Mouse (Mus musculus) embryonic facial prominence, embryonic 15.5 days (tissue): ENCODE measurements around the gene Cd274. TPM values are rescaled to one million over a fixed set of nuclear protein-coding genes. Genes with fewer than 3 reads are reported as not detected.
A peak's percentile ranks its signal among the peaks of the same experiment; 100 is the strongest.

Experiments used
- ATAC-seq: fragments of 200-750 bp; cut with Nextera tagmentation; 2 replicates; pipeline ENCODE4 v1.8.0; 2017; ENCODE audit warnings: low read depth, moderate TSS enrichment; ENCODE audit not compliant: insufficient number of reproducible peaks, low FRiP score, low TSS enrichment
- H3K27ac ChIP-seq: fragments of 300-500 bp; sonication (generic); replicated peaks from 2 replicates; pipeline ENCODE4 v1.5.1; 2015; ENCODE audit warnings: mild to moderate bottlenecking, inconsistent platforms
- H3K27me3 ChIP-seq: fragments of 300-500 bp; sonication (generic); 2 replicates; pipeline ENCODE4 v1.6.1; 2015; ENCODE audit warnings: inconsistent platforms
- H3K36me3 ChIP-seq: fragments of 300-500 bp; sonication (generic); 2 replicates; pipeline ENCODE4 v1.6.1; 2015; ENCODE audit warnings: mild to moderate bottlenecking, inconsistent platforms
- H3K4me1 ChIP-seq: fragments of 300-500 bp; sonication (generic); 2 replicates; pipeline ENCODE4 v1.6.1; 2015; ENCODE audit warnings: inconsistent platforms
- H3K4me2 ChIP-seq: fragments of 300-500 bp; sonication (generic); replicated peaks from 2 replicates; pipeline ENCODE4 v1.6.1; 2015; ENCODE audit warnings: mild to moderate bottlenecking, inconsistent platforms
- H3K4me3 ChIP-seq: fragments of 300-500 bp; sonication (generic); replicated peaks from 2 replicates; pipeline ENCODE4 v1.5.1; 2015; ENCODE audit warnings: mild to moderate bottlenecking, inconsistent platforms
- H3K9ac ChIP-seq: fragments of 300-500 bp; sonication (generic); 2 replicates; pipeline ENCODE4 v1.6.1; 2015; ENCODE audit warnings: inconsistent platforms
- H3K9me3 ChIP-seq: fragments of 300-500 bp; sonication (generic); replicated peaks from 2 replicates; pipeline ENCODE4 v1.6.1; 2016; ENCODE audit warnings: inconsistent platforms
- WGBS: fragments of 180-500 bp; shearing (Covaris S2); methylation state at CpG from one replicate; pipeline ENCODE4 v1.1.7; 2015; 5-methylcytosine and 5-hydroxymethylcytosine counted together
- polyA plus RNA-seq: library from polyadenylated mRNA; unstranded; fragments of >200 nt; fragmentation: Nextera tagmentation; extraction: Ambion mirVana; gene quantifications from 2 replicates; pipeline ENCODE4 v1.2.1, GENCODE M21; 2015

Cd274 gene
- polyA plus RNA-seq, 1 experiment from 2014 or later, result 0.72 TPM

DNA sequence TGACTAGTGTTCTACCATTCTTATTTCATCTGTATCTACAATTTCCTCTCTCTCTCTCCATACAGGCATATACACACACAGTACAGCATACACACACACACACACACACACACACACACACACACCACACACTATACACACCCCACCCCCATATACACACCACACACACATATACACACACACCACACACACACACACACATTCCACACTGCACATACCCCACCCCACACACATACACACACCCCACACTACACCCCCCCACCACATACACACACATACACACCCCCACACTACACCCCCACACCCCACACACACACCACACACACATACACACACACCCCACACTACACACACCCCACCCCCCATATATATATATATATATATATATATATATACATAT lies 22.4 kb upstream of the Cd274 start:
- H3K9me3 ChIP-seq, result no peaks in the 10 kb centered on the region
- no peak for ATAC-seq

DNA sequence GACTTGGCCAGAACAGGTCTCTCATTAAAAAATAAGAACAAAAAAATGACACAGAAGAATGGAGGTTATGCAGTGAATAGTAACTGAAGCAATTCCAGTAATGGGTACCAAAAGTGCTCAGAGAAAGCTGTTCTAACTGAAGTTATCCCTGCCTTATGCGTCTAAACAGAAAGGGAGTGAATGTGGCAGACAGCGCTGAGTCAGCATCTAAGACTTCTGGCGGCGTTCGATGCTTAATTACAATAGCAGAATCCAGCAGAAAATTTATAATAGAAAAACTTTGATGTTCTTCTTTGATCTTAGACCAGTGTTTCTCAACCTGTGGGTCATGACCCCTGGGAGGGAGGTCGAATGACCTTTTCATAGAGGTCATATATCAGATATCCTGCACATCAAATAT lies 21.6 kb upstream of the Cd274 start:
- Histone ChIP-seq H3K4me2 (no peak overlapping the region), H3K4me1 (no peaks in the 10 kb centered on the region), H3K9ac (no peak overlapping the region), H3K36me3 (0 out of 2 replicates have a peak, but pooled peaks cover under 1% of the 10 kb centered on the region), H3K9me3 (no peaks in the 10 kb centered on the region), H3K27me3 (no peaks in the 10 kb centered on the region), H3K4me3 (no peak overlapping the region), H3K27ac (no peak overlapping the region)
- 70% methylated on average over 6 of the region's 6 CpGs for WGBS
- ATAC-seq, result no peak

More for the DNA sequence above, 22.4 kb upstream of the Cd274 start:
- no peak overlapping the region for H3K27ac ChIP-seq
- H3K27me3 ChIP-seq, result no peaks in the 10 kb centered on the region
- no peaks in the 10 kb centered on the region for H3K4me1 ChIP-seq
- no peak overlapping the region for H3K9ac ChIP-seq
- H3K36me3 ChIP-seq, result no peaks in the 10 kb centered on the region
- no peak overlapping the region for H3K4me3 ChIP-seq
- no peak overlapping the region for H3K4me2 ChIP-seq

DNA sequence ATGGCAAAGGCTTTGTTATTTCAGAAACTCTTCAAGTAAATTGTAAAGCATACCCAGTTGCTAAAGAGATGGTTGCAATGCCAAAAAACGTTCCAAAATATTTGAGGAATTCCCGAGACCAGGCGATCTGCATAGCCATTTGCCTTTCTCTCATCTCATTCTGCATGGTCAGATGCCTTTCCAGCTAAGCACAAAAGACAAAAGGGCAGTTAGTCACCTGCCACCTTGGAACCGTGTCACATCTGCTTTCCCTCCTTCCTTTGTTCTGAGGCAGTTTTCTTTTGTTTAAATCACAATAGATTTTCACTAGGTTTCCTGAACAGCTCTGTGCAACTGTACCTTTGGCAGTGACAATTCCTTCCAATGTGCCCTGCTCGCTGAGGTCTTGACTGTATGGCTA lies 16.3 kb upstream of the Cd274 start:
- Histone ChIP-seq H3K4me2 (no peak overlapping the region), H3K36me3 (0 out of 2 replicates have a peak, but pooled peaks cover 7% of the 10 kb centered on the region), H3K4me1 (peaks cover 4% of the 10 kb centered on the region; the same call in 1 of the 2 replicates), H3K27me3 (no peaks in the 10 kb centered on the region), H3K27ac (no peak overlapping the region), H3K9me3 (no peaks in the 10 kb centered on the region), H3K9ac (no peak overlapping the region), H3K4me3 (no peak overlapping the region)
- ATAC-seq, result no peak
- 54% methylated on average over 5 of the region's 5 CpGs for WGBS

DNA sequence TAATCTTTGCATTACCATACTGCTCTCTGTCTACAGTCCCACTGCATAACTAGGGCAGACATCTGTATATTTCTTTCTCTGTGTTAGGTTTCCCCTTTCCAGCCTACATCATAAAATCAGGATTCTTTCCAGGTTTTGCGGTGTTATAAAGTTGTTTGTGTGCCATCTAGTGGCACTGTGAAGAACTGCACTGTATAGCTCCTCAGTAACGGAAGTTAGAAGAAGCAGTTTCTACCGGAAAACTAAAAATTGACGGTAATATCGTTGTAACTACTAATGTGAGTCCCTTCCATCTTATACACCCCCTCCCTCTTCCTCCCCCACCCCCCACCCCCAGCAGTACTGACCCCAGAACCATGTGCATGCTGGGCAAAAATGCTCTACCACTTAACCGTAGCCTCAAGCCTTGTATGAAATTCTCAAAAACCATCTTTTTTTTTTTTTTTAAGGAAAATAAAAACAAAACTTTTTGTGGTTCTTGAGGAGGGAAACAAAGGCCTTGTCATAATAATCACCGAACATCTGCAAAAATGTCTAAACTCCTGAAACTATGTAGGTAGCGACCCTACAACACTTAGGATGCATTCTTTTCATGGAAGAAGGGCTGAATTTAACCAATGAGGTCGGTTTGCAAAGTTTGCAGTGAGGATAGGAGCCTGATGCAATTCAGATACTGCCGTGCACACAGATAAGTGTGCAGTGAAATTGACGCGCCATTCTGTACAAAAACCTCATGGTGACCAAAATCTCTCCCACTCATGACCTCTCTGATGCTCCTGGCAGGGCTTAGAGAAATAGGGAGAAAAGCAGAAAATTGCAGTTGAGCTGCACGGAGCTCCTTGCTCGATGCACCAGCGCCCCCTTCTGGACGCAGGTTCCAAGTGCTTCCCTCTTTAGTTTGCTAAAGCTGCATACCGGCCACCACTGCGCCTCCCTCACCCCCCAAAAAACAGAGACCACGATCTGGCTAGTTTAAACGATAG lies 12.1 kb upstream of the Cd274 start:
- Histone ChIP-seq H3K4me3 (peak overlapping the region; percentile 36), H3K36me3 (0 out of 2 replicates have a peak, but pooled peaks cover 14% of the 10 kb centered on the region), H3K27ac (peak overlapping the region; percentile 55; the same call in 1 of the 2 replicates), H3K9me3 (no peaks in the 10 kb centered on the region), H3K9ac (no peak overlapping the region), H3K4me1 (peaks cover 6% of the 10 kb centered on the region; the same call in 1 of the 2 replicates), H3K4me2 (peak overlapping the region; percentile 70), H3K27me3 (no peaks in the 10 kb centered on the region)
- WGBS, result 3% methylated on average over 20 of the region's 20 CpGs
- peak; percentile 51; the same call in 1 of the 2 replicates for ATAC-seq

DNA sequence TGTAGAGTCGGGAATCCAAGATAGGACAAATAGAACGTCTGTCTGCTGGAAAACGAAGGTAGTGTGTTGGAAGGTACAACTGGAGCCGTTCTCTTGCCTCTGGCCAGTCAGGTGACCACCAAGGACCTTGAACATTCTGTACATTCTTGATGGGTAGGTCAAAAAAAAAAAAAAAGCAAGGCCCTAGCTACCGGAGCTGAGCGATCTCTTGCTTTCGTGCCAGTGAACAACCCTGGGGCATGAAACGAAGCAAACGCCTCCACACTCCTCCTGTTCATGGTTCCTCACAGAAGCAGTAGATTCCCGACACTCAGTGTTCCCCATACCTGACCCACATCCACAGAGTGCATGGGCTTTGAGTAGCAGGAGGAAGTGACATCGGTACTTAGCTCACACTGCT lies 11.0 kb upstream of the Cd274 start:
- ATAC-seq, result no peak
- Histone ChIP-seq H3K9me3 (no peaks in the 10 kb centered on the region), H3K4me3 (no peak overlapping the region), H3K27me3 (no peaks in the 10 kb centered on the region), H3K27ac (no peak overlapping the region), H3K4me2 (no peak overlapping the region), H3K4me1 (peaks cover 13% of the 10 kb centered on the region; the same call in 1 of the 2 replicates), H3K9ac (no peak overlapping the region), H3K36me3 (0 out of 2 replicates have a peak, but pooled peaks cover 6% of the 10 kb centered on the region)
- WGBS, result 78% methylated on average over 11 of the region's 11 CpGs

DNA sequence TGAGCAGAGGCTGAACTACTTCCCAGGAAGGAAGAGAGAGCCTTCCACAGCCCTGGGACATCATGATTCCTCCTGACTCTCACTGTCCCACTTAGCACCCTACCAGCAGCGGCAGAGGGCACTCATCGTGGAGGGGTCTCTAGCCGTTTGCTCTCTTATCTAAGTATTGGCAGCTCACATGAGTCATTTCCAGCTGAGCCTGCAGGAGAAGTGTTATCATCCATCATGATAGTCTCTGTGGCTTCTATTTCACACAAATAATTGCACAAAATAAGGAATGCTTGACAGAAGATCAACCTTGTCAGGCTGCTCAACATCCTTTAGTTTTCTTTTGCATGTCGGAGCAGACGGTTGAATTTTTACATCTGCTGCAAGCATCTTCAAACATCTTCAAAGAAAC lies 7.0 kb upstream of the Cd274 start:
- Histone ChIP-seq H3K9me3 (no peaks in the 10 kb centered on the region), H3K4me3 (no peak overlapping the region), H3K27ac (no peak overlapping the region), H3K27me3 (no peaks in the 10 kb centered on the region), H3K36me3 (0 out of 2 replicates have a peak, but pooled peaks cover 6% of the 10 kb centered on the region), H3K9ac (no peak overlapping the region), H3K4me1 (peaks cover 19% of the 10 kb centered on the region), H3K4me2 (0 out of 2 replicates have a peak overlapping the region, but pooled peaks have one; percentile 82)
- no peak for ATAC-seq
- WGBS, result 79% methylated on average over 5 of the region's 5 CpGs

DNA sequence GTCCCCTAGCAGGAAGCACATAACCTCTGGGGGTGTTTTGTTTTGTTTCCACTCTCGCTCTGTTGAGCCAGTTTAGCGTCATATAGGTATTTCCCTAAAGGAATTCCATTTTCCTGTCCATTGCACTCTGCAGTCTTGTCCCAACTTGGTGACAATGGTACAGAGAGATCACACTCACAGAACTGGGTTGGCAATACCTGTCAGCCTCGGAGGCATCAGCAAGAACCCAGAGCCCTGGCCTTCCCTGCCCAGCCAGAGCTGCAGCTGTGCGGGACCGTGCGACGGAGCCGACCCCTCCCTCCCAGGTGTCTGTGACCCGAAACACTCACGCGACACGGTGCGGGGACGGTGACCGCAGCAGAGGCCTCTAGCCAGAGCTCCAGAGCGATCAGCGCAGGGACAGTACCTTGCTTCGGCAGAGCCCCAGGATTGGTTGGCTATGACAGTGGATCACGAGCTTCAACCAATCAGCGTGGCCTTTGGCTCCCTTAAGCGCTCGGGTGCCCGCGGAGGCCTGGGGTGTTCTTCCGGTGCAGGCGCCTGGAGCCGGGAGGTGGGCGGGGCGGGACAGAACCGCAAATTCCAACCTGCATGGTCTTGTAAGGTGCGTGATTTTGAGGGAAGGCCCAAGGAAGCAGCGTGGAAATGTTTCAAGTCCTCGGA lies 5.7 kb upstream of the Cd274 start:
- WGBS, result 2% methylated on average over 33 of the region's 33 CpGs

DNA sequence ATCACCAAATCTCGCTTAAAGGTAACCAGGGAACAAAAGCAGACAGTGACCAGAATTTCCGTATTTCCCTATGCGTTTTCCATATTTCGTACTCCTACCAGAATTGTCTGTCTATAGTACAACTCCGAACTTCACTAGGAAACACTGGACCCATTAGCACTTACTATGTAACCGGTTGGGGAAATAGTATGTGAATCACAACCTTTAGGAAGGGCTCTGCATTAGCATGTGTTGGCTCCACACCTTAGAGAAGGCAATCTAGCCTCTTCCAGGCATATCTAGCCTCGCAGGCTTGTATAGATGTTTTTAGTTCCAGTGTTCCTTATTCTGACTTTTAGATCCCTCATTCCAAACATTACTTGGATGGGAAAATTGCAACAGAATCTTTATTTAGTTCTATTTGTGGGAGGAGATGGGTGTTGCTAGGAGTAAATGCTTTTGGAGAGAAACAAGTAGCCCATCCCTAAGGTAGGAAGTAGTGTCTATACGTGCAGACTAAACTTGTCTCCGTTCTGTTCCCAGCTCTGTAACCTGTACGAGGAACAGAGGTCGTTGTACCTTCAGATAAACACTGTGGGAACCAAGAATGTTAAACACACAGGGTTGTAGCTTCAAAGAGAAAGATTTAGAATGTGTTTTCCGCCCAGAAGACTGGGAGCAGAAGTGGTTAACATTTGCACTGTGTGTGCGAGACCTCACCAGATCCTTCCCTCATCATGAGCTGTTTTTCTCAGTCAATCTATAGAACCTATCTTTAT lies 4.9 kb upstream of the Cd274 start:
- peak overlapping the region; percentile 82 for H3K4me2 ChIP-seq
- H3K9me3 ChIP-seq, result no peaks in the 10 kb centered on the region
- H3K27ac ChIP-seq, result no peak overlapping the region
- peak overlapping the region; percentile 71 for H3K4me3 ChIP-seq
- 42% methylated on average over 13 of the region's 13 CpGs for WGBS
- ATAC-seq, result no peak
- H3K4me1 ChIP-seq, result peaks cover 18% of the 10 kb centered on the region
- 0 out of 2 replicates have a peak, but pooled peaks cover 6% of the 10 kb centered on the region for H3K36me3 ChIP-seq
- peak overlapping the region; percentile 67; the same call in 1 of the 2 replicates for H3K9ac ChIP-seq
- no peaks in the 10 kb centered on the region for H3K27me3 ChIP-seq

More for the DNA sequence above, 5.7 kb upstream of the Cd274 start:
- peak; percentile 99 for ATAC-seq
- H3K4me3 ChIP-seq, result peak overlapping the region; percentile 71
- no peaks in the 10 kb centered on the region for H3K27me3 ChIP-seq
- no peaks in the 10 kb centered on the region for H3K9me3 ChIP-seq
- H3K36me3 ChIP-seq, result 0 out of 2 replicates have a peak, but pooled peaks cover 6% of the 10 kb centered on the region
- H3K27ac ChIP-seq, result no peak overlapping the region
- H3K4me1 ChIP-seq, result peaks cover 16% of the 10 kb centered on the region
- H3K9ac ChIP-seq, result peak overlapping the region; percentile 67
- peak overlapping the region; percentile 82 for H3K4me2 ChIP-seq

DNA sequence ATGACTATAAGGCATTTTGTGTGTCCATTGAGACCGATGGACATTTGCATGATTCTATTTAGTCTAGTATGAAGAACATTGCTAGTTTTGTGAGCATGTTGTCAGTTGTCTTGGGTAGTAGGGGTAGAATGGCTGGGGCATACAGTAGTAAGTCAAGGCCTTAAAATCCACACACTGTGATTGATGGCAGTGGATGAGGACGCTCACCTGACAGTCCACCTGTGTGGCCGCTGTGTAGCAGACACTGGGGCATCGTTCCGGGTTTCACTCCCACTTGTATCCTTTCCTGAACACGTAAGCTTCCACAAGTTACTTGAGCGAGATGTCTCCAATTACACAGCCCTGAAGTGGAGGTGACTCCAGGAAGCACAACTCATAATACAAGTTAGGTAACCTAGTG lies 3.7 kb upstream of the Cd274 start:
- Histone ChIP-seq H3K4me2 (no peak overlapping the region), H3K27me3 (no peaks in the 10 kb centered on the region), H3K27ac (no peak overlapping the region), H3K36me3 (0 out of 2 replicates have a peak, but pooled peaks cover under 1% of the 10 kb centered on the region), H3K4me3 (no peak overlapping the region), H3K9ac (no peak overlapping the region), H3K9me3 (no peaks in the 10 kb centered on the region), H3K4me1 (peaks cover 18% of the 10 kb centered on the region)
- ATAC-seq, result no peak
- WGBS, result 85% methylated on average over 7 of the region's 7 CpGs

DNA sequence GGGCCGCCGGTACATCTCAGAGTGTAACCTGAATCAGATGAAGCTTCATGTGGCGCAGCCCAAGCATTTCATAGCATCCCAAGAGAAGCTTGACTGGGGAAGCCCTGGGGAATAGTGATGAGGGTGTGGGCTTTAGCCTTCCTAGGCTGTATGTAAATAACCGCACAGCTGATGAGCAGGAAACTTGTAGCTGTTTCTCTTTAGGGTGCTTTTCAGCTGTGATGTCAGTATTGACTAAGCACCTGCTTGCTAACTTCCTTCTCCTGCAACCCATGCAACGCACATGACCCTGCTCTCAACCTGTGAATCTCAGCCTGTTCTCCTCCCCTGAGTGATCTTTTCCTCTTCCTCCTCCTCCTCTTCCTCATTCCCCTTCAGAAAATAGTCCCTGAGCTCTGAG lies 3.2 kb upstream of the Cd274 start:
- Histone ChIP-seq H3K4me3 (no peak overlapping the region), H3K27me3 (no peaks in the 10 kb centered on the region), H3K4me1 (peaks cover 18% of the 10 kb centered on the region), H3K9ac (no peak overlapping the region), H3K4me2 (no peak overlapping the region), H3K27ac (no peak overlapping the region), H3K36me3 (no peaks in the 10 kb centered on the region), H3K9me3 (no peaks in the 10 kb centered on the region)
- ATAC-seq, result no peak
- 76% methylated on average over 5 of the region's 5 CpGs for WGBS
